Mouse (Mus musculus): ENCODE measurements around the gene Olfr1148.

- TF ChIP-seq CTCF (IDR thresholded peaks at IDR 0.05) (no peak), EP300 (IDR thresholded peaks at IDR 0.05; ENCODE audit: insufficient read depth, low read depth, low read length) (no peak), POLR2A (IDR thresholded peaks at IDR 0.05; ENCODE audit: insufficient read depth, low read depth, low read length) (no peak)
These were observed at the start of gene Olfr1148 for GRCm38 (mm10) chr2:87830233-87830632.

Data from heart, adult 2 months (tissue).